Mouse (Mus musculus): Measurements from ENCODE around the gene Ksr1.

- TF ChIP-seq CTCF (IDR thresholded peaks at IDR 0.05; ENCODE audit: low read depth) (no peak), EP300 (optimal IDR thresholded peaks at IDR 0.05) (no peak)
Measured at GRCm38 (mm10) chr11:79013056-79013455, 133.2 kb downstream of the Ksr1 start.
